Mouse (Mus musculus) MEL (cell line): ENCODE measurements around the gene Col24a1.

Experiments
- CTCF ChIP-seq, 3 experiments: IDR thresholded peaks in 2 of 3; conservative IDR thresholded peaks in 1 of 3; 2 replicates each; pipeline ENCODE4 v1.5.1; 2011 to 2012; ENCODE audit warnings: low read length in 3 of 3, low read depth in 2 of 3, mild to moderate bottlenecking in 2 of 3, improper control_type of control experiment in 1 of 3, inconsistent platforms in 1 of 3, mixed read lengths in 1 of 3, moderate library complexity in 1 of 3; ENCODE audit not compliant: control insufficient read depth in 1 of 3, insufficient read depth in 1 of 3, poor library complexity in 1 of 3, severe bottlenecking in 1 of 3
- E2F4 ChIP-seq: IDR thresholded peaks from 2 replicates; pipeline ENCODE4 v1.6.1; 2011; ENCODE audit warnings: low read depth, low read length, improper control_type of control experiment, borderline replicate concordance
- EP300 ChIP-seq, 2 experiments: IDR thresholded peaks; 2 replicates each; pipeline ENCODE4 v1.6.1; 2011; ENCODE audit warnings: improper control_type of control experiment in 2 of 2, low read length in 2 of 2, low read depth in 1 of 2, mild to moderate bottlenecking in 1 of 2
- MAX ChIP-seq: IDR thresholded peaks from 2 replicates; pipeline ENCODE4 v1.6.1; 2011; ENCODE audit warnings: low read length, improper control_type of control experiment
- MYC ChIP-seq: IDR thresholded peaks from 2 replicates; pipeline ENCODE4 v1.6.1; 2011; ENCODE audit warnings: low read depth, mild to moderate bottlenecking, low read length, improper control_type of control experiment, moderate library complexity
- NELFE ChIP-seq: IDR thresholded peaks from 2 replicates; pipeline ENCODE4 v1.6.1; 2011; ENCODE audit warnings: low read depth, low read length, improper control_type of control experiment
- NRF1 ChIP-seq: IDR thresholded peaks from 2 replicates; pipeline ENCODE4 v1.6.1; 2014; ENCODE audit warnings: low read depth, mild to moderate bottlenecking, inconsistent platforms, low read length, improper control_type of control experiment, moderate library complexity; ENCODE audit not compliant: poor library complexity, insufficient read depth, severe bottlenecking
- POLR2A ChIP-seq, 2 experiments: IDR thresholded peaks; 2 replicates each; pipeline ENCODE4 v1.6.1; 2011 to 2012; ENCODE audit warnings: low read length in 2 of 2, mild to moderate bottlenecking in 2 of 2, control low read depth in 1 of 2, improper control_type of control experiment in 1 of 2, low read depth in 1 of 2, moderate library complexity in 1 of 2; ENCODE audit not compliant: control insufficient read depth in 1 of 2, insufficient read depth in 1 of 2, poor library complexity in 1 of 2
- RAD21 ChIP-seq: IDR thresholded peaks from 2 replicates; pipeline ENCODE4 v1.6.1; 2011; ENCODE audit warnings: mild to moderate bottlenecking, low read depth, low read length, improper control_type of control experiment
- USF1 ChIP-seq: IDR thresholded peaks from 2 replicates; pipeline ENCODE4 v1.6.1; 2014; ENCODE audit warnings: low read depth, mild to moderate bottlenecking, inconsistent platforms, low read length, improper control_type of control experiment, moderate library complexity
- ZKSCAN1 ChIP-seq: IDR thresholded peaks from 2 replicates; pipeline ENCODE4 v1.6.1; 2012; ENCODE audit warnings: low read depth, mild to moderate bottlenecking, inconsistent platforms, low read length, improper control_type of control experiment, moderate library complexity
- ZNF384 ChIP-seq: IDR thresholded peaks from 2 replicates; pipeline ENCODE4 v1.6.1; 2012; ENCODE audit warnings: low read depth, mild to moderate bottlenecking, inconsistent platforms, low read length, improper control_type of control experiment

GRCm38 (mm10) chr3:145440993-145441392 is 148.7 kb downstream of the Col24a1 start:
- TF ChIP-seq POLR2A (IDR thresholded peaks at IDR 0.05; ENCODE audit: control insufficient read depth in 1 of 2, insufficient read depth in 1 of 2, low read depth in 1 of 2, low read length in 2 of 2, poor library complexity in 1 of 2) (no peak), NELFE (no peak), ZKSCAN1 (no peak), CTCF (IDR thresholded peaks at IDR 0.05 in 2 of 3, conservative IDR thresholded peaks at IDR 0.05 in 1 of 3; ENCODE audit: control insufficient read depth in 1 of 3, insufficient read depth in 1 of 3, low read depth in 2 of 3, low read length in 3 of 3, poor library complexity in 1 of 3, severe bottlenecking in 1 of 3) (no peak), ZNF384 (no peak), EP300 (IDR thresholded peaks at IDR 0.05; ENCODE audit: low read depth in 1 of 2, low read length in 2 of 2) (no peak), USF1 (no peak), MYC (no peak), E2F4 (no peak), MAX (no peak), NRF1 (no peak), RAD21 (no peak)
